Mouse (Mus musculus): Measurements from ENCODE around the gene Hrh1.

DNA sequence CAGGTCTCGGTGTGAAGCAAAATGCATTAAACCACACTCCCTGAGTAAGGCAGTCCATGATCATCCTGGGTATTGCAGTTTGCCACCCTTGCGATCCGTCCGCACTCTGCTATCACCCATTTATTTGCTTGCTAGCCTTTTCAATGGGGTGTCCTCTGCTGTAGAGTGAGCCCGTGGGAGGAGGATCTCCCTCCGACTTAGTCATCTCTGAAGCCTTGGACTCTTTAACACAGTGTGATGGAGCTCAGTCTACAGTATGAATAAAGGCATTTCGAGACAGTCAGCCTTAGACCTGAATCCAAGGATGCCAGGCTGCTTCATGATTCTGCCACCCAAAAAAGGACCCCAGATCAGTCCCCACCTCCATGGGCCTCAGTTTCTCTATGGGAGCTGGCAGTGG, 25.0 kb upstream of the Hrh1 start:
- no peak for TF ChIP-seq CTCF (IDR thresholded peaks at IDR 0.05; ENCODE audit: control insufficient read depth, insufficient read depth, insufficient read length)
- no peak for TF ChIP-seq USF1 (IDR thresholded peaks at IDR 0.05; ENCODE audit: low read depth)
- no peak for TF ChIP-seq CEBPB (IDR thresholded peaks at IDR 0.05; ENCODE audit: low read depth)
- no peak for TF ChIP-seq MYOD1 (IDR thresholded peaks at IDR 0.05; ENCODE audit: control insufficient read depth, insufficient read length, low read depth)
- no peak for TF ChIP-seq MAX (IDR thresholded peaks at IDR 0.05)

All from C2C12 (cell line).